Comparison of ENCODE assay signal across 16 mouse cellular contexts in the genomic region with DNA sequence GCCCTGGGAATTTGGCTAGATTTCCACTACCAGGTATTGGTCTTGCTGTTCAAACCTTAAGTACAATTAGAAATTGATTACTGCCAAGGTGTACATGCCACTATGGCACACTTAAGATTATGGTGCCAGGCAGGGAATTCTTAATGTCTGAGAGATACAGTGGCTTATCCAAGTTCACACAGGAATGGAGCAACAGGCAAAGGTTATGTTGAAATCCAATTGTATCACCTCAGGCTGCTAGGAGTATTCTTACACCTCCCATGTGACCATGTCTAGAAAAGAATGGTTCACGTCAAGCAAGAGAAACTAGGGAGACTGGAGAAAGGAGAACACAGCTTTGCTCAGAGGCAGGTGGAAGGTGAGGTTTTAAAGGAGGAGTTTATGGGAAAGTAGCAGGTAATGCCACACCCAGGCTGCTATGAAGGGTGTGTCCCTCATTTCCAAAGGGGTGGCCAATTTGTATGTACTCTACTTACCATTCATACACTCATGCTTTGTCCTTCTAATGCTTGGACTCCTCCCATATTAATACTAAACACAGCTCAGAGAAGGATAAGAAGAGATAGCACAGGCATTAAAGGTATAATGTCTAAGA.
"Had no signal": no experiment of that assay in that cellular context is flagged by ENCODE, and none has a peak within 500 bp of the region (broad histone marks: within the 10 kb centered on the region; RNA-seq: fewer than 3 reads in every experiment).

No protein-coding gene starts in this region.

- H3K27me3 ChIP-seq: limb, embryonic 12.5 days; liver, embryonic 15.5 days; midbrain, embryonic 12.5 days; neural tube, embryonic 13.5 days had no signal

- H3K4me3 ChIP-seq: limb, embryonic 12.5 days; liver, embryonic 15.5 days; megakaryocyte, embryonic 14.5 days; midbrain, embryonic 12.5 days; neural tube, embryonic 13.5 days had no signal

- DNase-seq: kidney, adult 8-10 months; kidney, postnatal 25 days; layer of hippocampus, adult 9-11 months; layer of hippocampus, postnatal 36 days; liver; lung, adult 2 months; lung, postnatal 4 days; right cerebral cortex, postnatal 14 days; thymus, postnatal 4 days had no signal

- H3K27ac ChIP-seq: limb, embryonic 12.5 days; liver, embryonic 15.5 days; midbrain, embryonic 12.5 days; neural tube, embryonic 13.5 days had no signal

- H3K4me2 ChIP-seq: limb, embryonic 12.5 days; liver, embryonic 15.5 days; midbrain, embryonic 12.5 days; neural tube, embryonic 13.5 days had no signal

- H3K9ac ChIP-seq: limb, embryonic 12.5 days; liver, embryonic 15.5 days; midbrain, embryonic 12.5 days; neural tube, embryonic 13.5 days had no signal

- H3K36me3 ChIP-seq: limb, embryonic 12.5 days; liver, embryonic 15.5 days; midbrain, embryonic 12.5 days; neural tube, embryonic 13.5 days had no signal

- H3K4me1 ChIP-seq: liver, embryonic 15.5 days; megakaryocyte, embryonic 14.5 days; midbrain, embryonic 12.5 days had no signal

- ATAC-seq: lung, postnatal 0 days; midbrain, embryonic 16.5 days had no signal

- H3K9me3 ChIP-seq: limb, embryonic 12.5 days; liver, embryonic 15.5 days; megakaryocyte, embryonic 14.5 days; midbrain, embryonic 12.5 days; neural tube, embryonic 13.5 days had no signal
